18 mouse cellular contexts compared by ENCODE assay signal in genomic region chr10:8077904-8078811, GRCm38 (mm10).
DNase-seq lines count a peak whose midpoint lies in the region; ATAC-seq and TF ChIP-seq lines count a peak whose summit lies in the region.
"Had no signal": no experiment of that assay in that cellular context is flagged by ENCODE, and none has a peak within 500 bp of the region (broad histone marks: within the 10 kb centered on the region; RNA-seq: fewer than 3 reads in every experiment).

No protein-coding gene starts in this region.

- H3K27ac ChIP-seq in heart, embryonic 10.5 days: peak overlapping the region; percentile 67; the same call in 1 of the 2 replicates
- no peak overlapping the region for H3K27ac ChIP-seq in heart, adult 2 months
- H3K27ac ChIP-seq in heart, embryonic 14.5 days (replicated peaks in 1 of 2; ENCODE audit: control insufficient read depth in 1 of 2, insufficient read depth in 1 of 2, low read depth in 2 of 2, low read length in 2 of 2): peak overlapping the region; percentile 82 to 86
- H3K27ac ChIP-seq in heart, postnatal 0 days (ENCODE audit: low read depth): peak overlapping the region; percentile 64
- 0 out of 2 replicates have a peak overlapping the region, but pooled peaks have one; percentile 17 for H3K27ac ChIP-seq in intestine, embryonic 16.5 days (ENCODE audit: low read length)
- H3K27ac ChIP-seq in kidney, adult 2 months (ENCODE audit: insufficient read depth, low read depth, low read length): no peak overlapping the region
- H3K27ac ChIP-seq: embryonic facial prominence, embryonic 12.5 days; forebrain, embryonic 15.5 days; hindbrain, embryonic 13.5 days; hindbrain, postnatal 0 days had no signal

- TF ChIP-seq EP300 in heart, adult 2 months (IDR thresholded peaks at IDR 0.05; ENCODE audit: insufficient read depth, low read depth, low read length): no peak
- peak; percentile 87 for TF ChIP-seq EP300 in heart, postnatal 0 days (IDR thresholded peaks at IDR 0.05; ENCODE audit: low read depth)

- H3K79me2 ChIP-seq in heart, adult 2 months (replicated peaks; ENCODE audit: control insufficient read depth, insufficient read depth, low read length): no peaks in the 10 kb centered on the region

- no peak for TF ChIP-seq CTCF in heart, adult 2 months (IDR thresholded peaks at IDR 0.05)
- no peak for TF ChIP-seq CTCF in heart, postnatal 0 days (IDR thresholded peaks at IDR 0.05; ENCODE audit: low read depth)
- TF ChIP-seq CTCF in kidney, adult 2 months (conservative IDR thresholded peaks at IDR 0.05; ENCODE audit: insufficient read depth, insufficient read length, low read depth, low read length): no peak

- H3K9ac ChIP-seq in heart, adult 2 months (ENCODE audit: low read depth, low read length): no peak overlapping the region
- H3K9ac ChIP-seq in heart, embryonic 14.5 days (ENCODE audit: low read length): 0 out of 2 replicates have a peak overlapping the region, but pooled peaks have one; percentile 18
- 0 out of 2 replicates have a peak overlapping the region, but pooled peaks have one; percentile 20 for H3K9ac ChIP-seq in heart, postnatal 0 days (replicated peaks; ENCODE audit: low read depth, low read length)
- 0 out of 2 replicates have a peak overlapping the region, but pooled peaks have one; percentile 14 for H3K9ac ChIP-seq in intestine, embryonic 16.5 days (ENCODE audit: low read depth, low read length)
- H3K9ac ChIP-seq: embryonic facial prominence, embryonic 12.5 days; forebrain, embryonic 15.5 days; hindbrain, embryonic 13.5 days had no signal

- ATAC-seq in heart, embryonic 14.5 days (ENCODE audit: insufficient number of reproducible peaks, insufficient read depth, low FRiP score, low read depth): peak; percentile 89
- ATAC-seq in heart, postnatal 0 days (ENCODE audit: insufficient read depth, low read depth): peak; percentile 94
- ATAC-seq in intestine, embryonic 16.5 days: peak; percentile 78
- ATAC-seq: forebrain, embryonic 15.5 days; hindbrain, postnatal 0 days had no signal

- intact Hi-C loops in heart, adult 2 months (cut with DNase I): no loop called here
- intact Hi-C loops in heart, postnatal 36 days (cut with DNase I): no loop called here

- H3K4me3 ChIP-seq in heart, embryonic 10.5 days: 0 out of 2 replicates have a peak overlapping the region, but pooled peaks have one; percentile 22
- H3K4me3 ChIP-seq in heart, adult 2 months: no peak overlapping the region
- peak overlapping the region in 1 of 2 experiments; percentile 3; a peak in 2 of 4 replicates for H3K4me3 ChIP-seq in heart, embryonic 14.5 days (ENCODE audit: control insufficient read depth in 1 of 2, insufficient read depth in 1 of 2, low read depth in 1 of 2, low read length in 2 of 2)
- H3K4me3 ChIP-seq in heart, postnatal 0 days (ENCODE audit: low read depth, low read length): no peak overlapping the region
- no peak overlapping the region for H3K4me3 ChIP-seq in intestine, embryonic 16.5 days (ENCODE audit: low read length)
- H3K4me3 ChIP-seq in kidney, adult 2 months (ENCODE audit: insufficient read depth, low read depth, low read length): no peak overlapping the region
- H3K4me3 ChIP-seq: embryonic facial prominence, embryonic 12.5 days; forebrain, embryonic 15.5 days; hindbrain, embryonic 13.5 days had no signal

- H3K36me3 ChIP-seq in heart, embryonic 10.5 days: no peaks in the 10 kb centered on the region
- no peaks in the 10 kb centered on the region for H3K36me3 ChIP-seq in heart, adult 2 months (ENCODE audit: control insufficient read depth, insufficient read depth, low read length)
- no peaks in the 10 kb centered on the region for H3K36me3 ChIP-seq in heart, embryonic 14.5 days (ENCODE audit: control insufficient read depth, insufficient read depth, low read length)
- no peaks in the 10 kb centered on the region for H3K36me3 ChIP-seq in heart, postnatal 0 days (replicated peaks; ENCODE audit: control insufficient read depth, insufficient read depth, low read length)
- no peaks in the 10 kb centered on the region for H3K36me3 ChIP-seq in intestine, embryonic 16.5 days (ENCODE audit: control insufficient read depth, insufficient read depth, low read length)
- no peaks in the 10 kb centered on the region for H3K36me3 ChIP-seq in kidney, adult 2 months (ENCODE audit: control insufficient read depth, insufficient read depth, low read length)
- H3K36me3 ChIP-seq: embryonic facial prominence, embryonic 12.5 days; forebrain, embryonic 15.5 days; hindbrain, embryonic 13.5 days had no signal

- DNase-seq in heart, embryonic 10.5 days (ENCODE audit: low spot score): peak; percentile 87
- no peak for DNase-seq in heart, adult 2 months
- DNase-seq in heart, postnatal 36 days: no peak
- peak; percentile 84 for DNase-seq in heart, postnatal 0 days (ENCODE audit: low spot score)
- DNase-seq in kidney, adult 2 months: no peak
- DNase-seq in layer of hippocampus, postnatal 36 days: no peak
- DNase-seq: adrenal gland, postnatal 10 days; cerebellum, adult 11 months; cerebellum, adult 8-10 months; cerebellum, postnatal 14 days; gastrocnemius, postnatal 36 days; kidney, adult 9 months had no signal

- peak overlapping the region; percentile 49 for H3K4me2 ChIP-seq in heart, embryonic 14.5 days (ENCODE audit: low read length)
- H3K4me2 ChIP-seq in heart, postnatal 0 days (ENCODE audit: low read depth, low read length): peak overlapping the region; percentile 22
- H3K4me2 ChIP-seq in intestine, embryonic 16.5 days (ENCODE audit: low read depth, low read length): no peak overlapping the region
- H3K4me2 ChIP-seq: embryonic facial prominence, embryonic 12.5 days; forebrain, embryonic 15.5 days; hindbrain, embryonic 13.5 days had no signal

- H3K9me3 ChIP-seq in heart, embryonic 10.5 days: no peaks in the 10 kb centered on the region
- no peaks in the 10 kb centered on the region for H3K9me3 ChIP-seq in heart, embryonic 14.5 days (ENCODE audit: control insufficient read depth, low read length)
- no peaks in the 10 kb centered on the region for H3K9me3 ChIP-seq in heart, postnatal 0 days (replicated peaks; ENCODE audit: control insufficient read depth, low read length)
- H3K9me3 ChIP-seq in intestine, embryonic 16.5 days (ENCODE audit: control insufficient read depth, low read length): no peaks in the 10 kb centered on the region
- H3K9me3 ChIP-seq: embryonic facial prominence, embryonic 12.5 days; forebrain, embryonic 15.5 days; hindbrain, embryonic 13.5 days had no signal

- H3K4me1 ChIP-seq in heart, embryonic 10.5 days: peaks cover 26% of the 10 kb centered on the region
- H3K4me1 ChIP-seq in heart, adult 2 months (ENCODE audit: control insufficient read depth, insufficient read depth, low read length): no peaks in the 10 kb centered on the region
- peaks cover 2 to 15% of the 10 kb centered on the region in 2 experiments for H3K4me1 ChIP-seq in heart, embryonic 14.5 days (ENCODE audit: control insufficient read depth in 2 of 2, insufficient read depth in 2 of 2, low read length in 2 of 2)
- H3K4me1 ChIP-seq in heart, postnatal 0 days (ENCODE audit: control insufficient read depth, insufficient read depth): peaks cover 9% of the 10 kb centered on the region
- peaks cover 4% of the 10 kb centered on the region for H3K4me1 ChIP-seq in intestine, embryonic 16.5 days (ENCODE audit: control insufficient read depth, insufficient read depth, low read length)
- no peaks in the 10 kb centered on the region for H3K4me1 ChIP-seq in kidney, adult 2 months (ENCODE audit: control insufficient read depth, insufficient read depth, low read length)
- H3K4me1 ChIP-seq: embryonic facial prominence, embryonic 12.5 days; forebrain, embryonic 15.5 days; hindbrain, embryonic 13.5 days had no signal

- H3K27me3 ChIP-seq in heart, embryonic 10.5 days (ENCODE audit: insufficient read depth, poor library complexity, severe bottlenecking): no peaks in the 10 kb centered on the region
- no peaks in the 10 kb centered on the region for H3K27me3 ChIP-seq in heart, adult 2 months (ENCODE audit: control insufficient read depth, insufficient read depth, low read length)
- no peaks in the 10 kb centered on the region for H3K27me3 ChIP-seq in heart, embryonic 14.5 days (ENCODE audit: control insufficient read depth, insufficient read depth, low read length)
- H3K27me3 ChIP-seq in heart, postnatal 0 days (ENCODE audit: control insufficient read depth, insufficient read depth, low read length): no peaks in the 10 kb centered on the region
- no peaks in the 10 kb centered on the region for H3K27me3 ChIP-seq in intestine, embryonic 16.5 days (replicated peaks; ENCODE audit: control insufficient read depth, insufficient read depth, low read length)
- no peaks in the 10 kb centered on the region for H3K27me3 ChIP-seq in kidney, adult 2 months (replicated peaks; ENCODE audit: control insufficient read depth, insufficient read depth, low read length)
- H3K27me3 ChIP-seq: embryonic facial prominence, embryonic 12.5 days; forebrain, embryonic 15.5 days; hindbrain, embryonic 13.5 days had no signal

- 27% methylated on average over 8 of the region's 8 CpGs for WGBS in heart, embryonic 10.5 days
- 31% methylated on average over 8 of the region's 8 CpGs for WGBS in heart, adult 2 months
- WGBS in heart, embryonic 14.5 days: 13% methylated on average over 8 of the region's 8 CpGs
- WGBS in heart, postnatal 0 days: 14% methylated on average over 8 of the region's 8 CpGs
- WGBS in intestine, embryonic 16.5 days: 45% methylated on average over 8 of the region's 8 CpGs
- WGBS in kidney, adult 2 months: 68% methylated on average over 8 of the region's 8 CpGs

- TF ChIP-seq POLR2A in heart, adult 2 months (IDR thresholded peaks at IDR 0.05; ENCODE audit: insufficient read depth, low read depth, low read length): no peak
- no peak for TF ChIP-seq POLR2A in kidney, adult 2 months (IDR thresholded peaks at IDR 0.05; ENCODE audit: low read depth, low read length)

Comparison
In these comparisons a context has a peak if more than half of its experiments do, and no peak if none do; other contexts are left out.
1. DNase-seq: peak in heart, embryonic 10.5 days (single experiment) and heart, postnatal 0 days (single experiment); none in heart, adult 2 months (0 of 2), heart, postnatal 36 days (0 of 2), kidney, adult 2 months (single experiment) and layer of hippocampus, postnatal 36 days (0 of 2).
2. H3K27ac ChIP-seq: peak in heart, embryonic 10.5 days (single experiment), heart, embryonic 14.5 days (2 of 2), heart, postnatal 0 days (single experiment) and intestine, embryonic 16.5 days (single experiment); none in heart, adult 2 months (single experiment) and kidney, adult 2 months (single experiment).
3. Peak in every context shown above with its lines, with median percentiles within 50 percentile points of each other: ATAC-seq.